In the genomic region with DNA sequence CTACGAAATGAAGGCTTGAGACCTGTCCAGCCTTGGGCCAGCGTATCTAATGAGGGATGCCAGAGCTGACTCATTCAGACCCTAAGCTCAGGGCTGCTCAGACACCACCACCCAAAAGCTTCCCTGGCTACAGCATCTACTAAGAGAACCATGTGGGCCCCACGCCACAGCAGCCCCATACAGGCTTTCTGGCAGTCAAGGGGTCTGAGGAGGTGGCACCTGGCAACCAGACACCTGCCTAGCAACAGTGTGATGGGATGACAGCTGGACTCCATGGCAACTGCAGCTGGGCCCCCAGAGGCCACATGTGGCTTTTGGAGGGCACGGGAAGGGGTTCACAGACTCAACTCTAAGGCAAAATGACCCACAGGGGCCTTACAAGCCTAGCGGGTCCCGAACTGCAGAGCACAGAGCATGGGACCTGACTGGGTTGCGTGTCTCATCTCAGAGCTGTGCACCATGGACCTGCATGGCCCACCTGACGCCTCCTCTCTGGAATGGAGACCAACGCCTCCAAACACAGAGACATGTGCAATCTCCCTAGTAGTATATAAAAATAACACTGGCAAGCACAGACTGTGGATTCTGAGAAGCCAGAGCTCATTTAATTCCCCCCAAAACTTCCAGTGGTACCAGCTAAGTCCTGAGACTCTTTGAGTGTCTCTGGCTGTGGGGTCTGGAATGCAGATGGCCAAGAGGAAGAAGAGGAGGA, we compare ENCODE assay signal across 9 mouse cellular contexts. TPM values are rescaled to one million over a fixed set of nuclear protein-coding genes. Genes with fewer than 3 reads are reported as not detected.
DNase-seq lines count a peak whose midpoint lies in the region; ATAC-seq lines count a peak whose summit lies in the region.
"Had no signal": no experiment of that assay in that cellular context is flagged by ENCODE, and none has a peak within 500 bp of the region (broad histone marks: within the 10 kb centered on the region; RNA-seq: fewer than 3 reads in every experiment).

No protein-coding gene starts in this region.

- no peak overlapping the region; the same call in 1 of the 2 replicates for H3K27ac ChIP-seq in embryonic facial prominence, embryonic 14.5 days (replicated peaks; ENCODE audit: low read depth, low read length)
- H3K27ac ChIP-seq in hindbrain, embryonic 16.5 days (ENCODE audit: low read depth, low read length): peak overlapping the region; percentile 30
- H3K27ac ChIP-seq in neural tube, embryonic 14.5 days (ENCODE audit: low read depth, low read length): 0 out of 2 replicates have a peak overlapping the region, but pooled peaks have one; percentile 22
- H3K27ac ChIP-seq: liver, embryonic 15.5 days had no signal

- no peak overlapping the region for H3K4me2 ChIP-seq in embryonic facial prominence, embryonic 14.5 days (ENCODE audit: low read depth, low read length)
- no peak overlapping the region for H3K4me2 ChIP-seq in hindbrain, embryonic 16.5 days (ENCODE audit: low read length)
- H3K4me2 ChIP-seq in neural tube, embryonic 14.5 days (ENCODE audit: low read depth, low read length): no peak overlapping the region
- H3K4me2 ChIP-seq: liver, embryonic 15.5 days had no signal

- no peaks in the 10 kb centered on the region for H3K9me3 ChIP-seq in embryonic facial prominence, embryonic 14.5 days (ENCODE audit: control insufficient read depth, low read length)
- no peaks in the 10 kb centered on the region for H3K9me3 ChIP-seq in hindbrain, embryonic 16.5 days (ENCODE audit: control insufficient read depth, low read length)
- H3K9me3 ChIP-seq in neural tube, embryonic 14.5 days (ENCODE audit: control insufficient read depth, low read length): no peaks in the 10 kb centered on the region
- H3K9me3 ChIP-seq: liver, embryonic 15.5 days had no signal

- 76% methylated on average over 9 of the region's 9 CpGs for WGBS in embryonic facial prominence, embryonic 14.5 days
- 56% methylated on average over 9 of the region's 9 CpGs for WGBS in hindbrain, embryonic 16.5 days
- WGBS in neural tube, embryonic 14.5 days: 63% methylated on average over 9 of the region's 9 CpGs

- no peaks in the 10 kb centered on the region for H3K27me3 ChIP-seq in embryonic facial prominence, embryonic 14.5 days (replicated peaks; ENCODE audit: control insufficient read depth, insufficient read depth, low read length)
- no peaks in the 10 kb centered on the region for H3K27me3 ChIP-seq in hindbrain, embryonic 16.5 days (replicated peaks; ENCODE audit: control insufficient read depth, insufficient read depth, low read length)
- no peaks in the 10 kb centered on the region for H3K27me3 ChIP-seq in neural tube, embryonic 14.5 days (ENCODE audit: control insufficient read depth, insufficient read depth, low read length)
- H3K27me3 ChIP-seq: liver, embryonic 15.5 days had no signal

- no peak overlapping the region for H3K4me3 ChIP-seq in embryonic facial prominence, embryonic 14.5 days (ENCODE audit: low read depth, low read length)
- no peak overlapping the region for H3K4me3 ChIP-seq in hindbrain, embryonic 16.5 days (ENCODE audit: low read length)
- no peak overlapping the region for H3K4me3 ChIP-seq in neural tube, embryonic 14.5 days (ENCODE audit: low read depth, low read length)
- H3K4me3 ChIP-seq: liver, embryonic 15.5 days; myocyte had no signal

- peaks cover 20% of the 10 kb centered on the region for H3K4me1 ChIP-seq in embryonic facial prominence, embryonic 14.5 days (ENCODE audit: control insufficient read depth, insufficient read depth, low read length)
- H3K4me1 ChIP-seq in hindbrain, embryonic 16.5 days (ENCODE audit: control insufficient read depth, insufficient read depth, low read depth, low read length): peaks cover 38% of the 10 kb centered on the region
- H3K4me1 ChIP-seq in neural tube, embryonic 14.5 days (ENCODE audit: control insufficient read depth, insufficient read depth, low read length): peaks cover 35% of the 10 kb centered on the region

- peak; percentile 66 for DNase-seq in embryo, embryonic 10.5 days (ENCODE audit: low spot score)
- no peak for DNase-seq in embryonic facial prominence, embryonic 14.5 days (ENCODE audit: low spot score)
- no peak for DNase-seq in MN1 (ENCODE audit: low spot score)
- no peak for DNase-seq in kidney, postnatal 25 days

- H3K36me3 ChIP-seq in embryonic facial prominence, embryonic 14.5 days (ENCODE audit: control insufficient read depth, insufficient read depth, low read length): no peaks in the 10 kb centered on the region
- no peaks in the 10 kb centered on the region for H3K36me3 ChIP-seq in hindbrain, embryonic 16.5 days (ENCODE audit: control insufficient read depth, insufficient read depth, low read length)
- H3K36me3 ChIP-seq in neural tube, embryonic 14.5 days (ENCODE audit: control insufficient read depth, insufficient read depth, low read length): no peaks in the 10 kb centered on the region
- H3K36me3 ChIP-seq: liver, embryonic 15.5 days had no signal

- peak; percentile 56; the same call in 1 of the 2 replicates for ATAC-seq in embryonic facial prominence, embryonic 14.5 days (ENCODE audit: low read depth)
- ATAC-seq in hindbrain, embryonic 16.5 days: peak; percentile 47
- ATAC-seq in neural tube, embryonic 14.5 days (ENCODE audit: low read depth): peak; percentile 29; the same call in 1 of the 2 replicates
- ATAC-seq in megakaryocyte-erythroid progenitor cell, adult 5-6 weeks (replicated peaks; ENCODE audit: low FRiP score, low TSS enrichment, poor library complexity, severe bottlenecking): no peak

- no peak overlapping the region for H3K9ac ChIP-seq in embryonic facial prominence, embryonic 14.5 days (ENCODE audit: low read depth, low read length)
- H3K9ac ChIP-seq in hindbrain, embryonic 16.5 days (ENCODE audit: low read depth, low read length): no peak overlapping the region; the same call in 1 of the 2 replicates
- H3K9ac ChIP-seq in neural tube, embryonic 14.5 days (replicated peaks; ENCODE audit: low read depth, low read length): no peak overlapping the region
- H3K9ac ChIP-seq: liver, embryonic 15.5 days had no signal

RNA-seq across cellular contexts. Expression of gene Prex1, which starts 50.2 kb away (rescaled TPM):
- polyA plus RNA-seq in embryonic facial prominence, embryonic 14.5 days (2014; fragmentation: Nextera tagmentation; extraction: Ambion mirVana): 22.7 and 26.6 TPM in 2 replicates
- polyA plus RNA-seq in hindbrain, embryonic 16.5 days (2015; fragmentation: Nextera tagmentation; extraction: Ambion mirVana): 27.3 and 32.5 TPM in 2 replicates
- polyA plus RNA-seq in neural tube, embryonic 14.5 days (2014; fragmentation: Nextera tagmentation; extraction: Ambion mirVana): 25.9 and 29.4 TPM in 2 replicates
- 34.5 and 39.2 TPM in 2 replicates for total RNA-seq in megakaryocyte-erythroid progenitor cell, adult 5-6 weeks (2014; fragmentation: Nextera tagmentation)
- 9.2 and 10.0 TPM in 2 replicates for total RNA-seq in megakaryocyte-erythroid progenitor cell, adult 5-6 weeks (2017)
